Mouse (Mus musculus) common myeloid progenitor, adult 5-6 weeks (primary cell): ENCODE measurements at regions not wholly inside any gene's neighbourhood (a gene's known extent, or its start where the extent isn't known, plus 50 kb on each side); places are given as distances from the start of the nearest gene placed in this dataset.

Source experiments
- ATAC-seq: replicated peaks from 2 replicates; pipeline ENCODE4 v1.8.0; 2016; ENCODE audit warnings: low read depth, mild to moderate bottlenecking, moderate TSS enrichment, inconsistent platforms; ENCODE audit not compliant: poor library complexity, severe bottlenecking

GRCm38 (mm10) chr14:56313969-56314368 is 50.9 kb upstream of the Atp12a start:
- no peak for ATAC-seq

- ATAC-seq, result peak; percentile 86
These were observed 50.4 kb upstream of the Atp12a start for GRCm38 (mm10) chr14:56314459-56314858.
